Mouse (Mus musculus) activated CD4-positive, CD25-positive, alpha-beta regulatory T cell, adult 9 weeks (primary cell): ENCODE measurements around the gene Pold4. TPM values are rescaled to one million over a fixed set of nuclear protein-coding genes. Genes with fewer than 3 reads are reported as not detected.

ENCODE experiments used
- polyA plus RNA-seq: library from polyadenylated mRNA; unstranded; fragments of 100-300 nt; shearing (Covaris generic); gene quantifications from one replicate; pipeline ENCODE4 v1.2.1, GENCODE M21; 2017

Gene Pold4
- polyA plus RNA-seq = 138 TPM

DNA sequence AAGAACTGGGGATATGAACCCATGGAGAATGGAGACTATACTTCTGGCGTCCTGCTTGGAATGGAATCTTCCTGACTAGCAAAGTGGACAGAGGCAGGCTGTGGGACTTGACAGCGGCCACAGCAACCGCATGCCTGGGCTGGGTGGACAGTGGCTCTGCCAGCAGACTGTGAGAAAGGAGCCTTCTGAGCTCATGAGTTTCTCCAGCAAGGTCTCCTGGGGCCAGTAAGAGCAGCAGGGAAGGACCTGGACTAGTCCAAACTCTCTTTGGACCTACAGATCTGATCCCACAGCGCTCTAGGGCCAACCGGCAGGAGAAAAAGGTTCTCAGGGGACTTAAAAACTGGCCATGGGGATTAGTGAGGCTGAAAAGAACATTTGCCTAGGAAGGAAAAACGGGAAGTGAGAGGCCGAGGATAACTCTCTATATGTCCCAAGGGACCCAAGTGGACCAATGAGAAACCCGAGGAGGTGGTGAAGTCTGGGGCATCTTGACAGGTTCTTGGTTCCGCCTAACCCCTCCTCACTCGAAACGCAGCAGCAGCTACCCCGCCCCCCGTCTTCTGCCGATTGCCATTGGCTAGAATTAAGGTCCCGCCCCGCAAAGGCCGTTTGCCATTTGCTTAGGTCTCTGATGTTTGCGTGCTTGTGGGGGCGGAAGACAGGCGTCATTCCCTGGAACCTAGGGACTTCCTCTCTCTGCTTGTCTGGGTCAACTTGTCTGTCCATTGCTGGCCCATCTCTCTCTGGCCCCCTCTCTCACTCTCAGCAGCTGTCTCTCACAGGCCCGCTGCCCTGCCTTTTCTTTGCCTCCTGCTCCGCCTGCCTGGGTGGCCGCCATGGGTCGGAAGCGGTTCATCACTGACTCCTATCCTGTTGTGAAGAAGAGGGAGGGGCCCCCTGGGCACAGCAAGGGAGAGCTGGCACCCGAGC is at the start of gene Pold4:
Gene Pold4, plus strand, starts transcription at position 647 of the 933 bp plus-strand sequence.

DNA sequence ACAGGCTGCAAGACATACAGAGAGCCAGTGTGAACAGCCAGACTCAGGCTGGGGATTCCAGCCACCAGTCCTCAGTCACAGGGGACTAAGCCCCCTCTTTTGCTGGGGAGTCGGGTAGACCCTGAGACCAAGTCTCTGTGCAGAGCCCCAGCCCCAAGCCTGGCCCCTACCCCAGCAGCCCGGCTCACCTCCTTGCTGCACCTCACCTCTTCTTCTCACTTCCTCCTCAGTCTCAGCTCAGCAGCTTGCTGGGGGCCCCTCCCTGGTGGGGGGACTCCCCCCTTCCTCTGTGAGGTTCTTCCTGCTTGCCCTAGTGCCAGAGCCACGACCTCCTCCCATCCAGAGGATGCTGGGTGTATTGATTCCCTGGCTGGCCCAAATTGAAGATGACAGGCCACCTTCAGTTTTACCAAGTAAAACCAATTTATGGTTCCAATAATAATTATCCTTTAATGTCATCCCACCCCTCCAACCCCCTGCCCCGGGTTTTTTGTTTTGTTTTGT is 40.8 kb upstream of the Pold4 start, which contains the start of gene Tbc1d10c:
Gene Tbc1d10c, minus strand, starts transcription at position 454 of the 504 bp plus-strand sequence.

DNA sequence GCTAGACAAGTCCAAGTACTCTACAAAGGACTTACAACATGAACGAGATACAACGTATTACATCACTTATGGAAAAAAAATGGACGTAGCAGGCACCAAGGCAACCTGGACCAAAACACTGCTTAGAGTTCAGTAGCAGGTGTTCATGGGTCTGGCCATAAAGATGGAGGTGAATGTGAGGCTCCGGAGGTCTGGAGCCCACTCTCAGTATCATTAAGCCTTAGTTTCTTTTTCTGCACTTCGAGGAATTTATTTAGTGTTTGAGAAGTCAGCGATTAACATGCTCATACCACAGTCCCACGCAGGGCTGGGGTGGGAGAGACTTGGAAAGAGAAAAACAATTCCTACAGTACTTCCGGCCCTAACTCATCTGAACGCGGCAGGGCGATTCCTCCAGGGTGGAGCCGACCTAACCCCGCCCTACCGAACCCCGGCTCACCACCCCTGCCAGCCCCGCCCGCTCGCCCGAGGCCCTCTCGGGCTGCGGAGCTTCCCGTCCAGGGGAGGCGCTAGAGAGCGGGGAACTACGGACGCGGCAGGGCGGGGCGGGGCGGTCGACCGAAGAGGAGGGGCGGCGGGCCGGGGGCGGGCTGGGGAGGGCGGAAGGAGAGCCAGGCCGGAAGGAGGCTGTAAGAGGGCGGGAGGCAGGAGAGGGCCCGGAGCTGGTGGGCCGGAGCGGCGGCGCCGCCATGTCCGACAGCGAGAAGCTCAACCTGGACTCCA is 40.0 kb upstream of the Pold4 start, which contains the start of gene Ppp1ca:
Gene Ppp1ca, plus strand, starts transcription at position 538 of the 723 bp plus-strand sequence.

DNA sequence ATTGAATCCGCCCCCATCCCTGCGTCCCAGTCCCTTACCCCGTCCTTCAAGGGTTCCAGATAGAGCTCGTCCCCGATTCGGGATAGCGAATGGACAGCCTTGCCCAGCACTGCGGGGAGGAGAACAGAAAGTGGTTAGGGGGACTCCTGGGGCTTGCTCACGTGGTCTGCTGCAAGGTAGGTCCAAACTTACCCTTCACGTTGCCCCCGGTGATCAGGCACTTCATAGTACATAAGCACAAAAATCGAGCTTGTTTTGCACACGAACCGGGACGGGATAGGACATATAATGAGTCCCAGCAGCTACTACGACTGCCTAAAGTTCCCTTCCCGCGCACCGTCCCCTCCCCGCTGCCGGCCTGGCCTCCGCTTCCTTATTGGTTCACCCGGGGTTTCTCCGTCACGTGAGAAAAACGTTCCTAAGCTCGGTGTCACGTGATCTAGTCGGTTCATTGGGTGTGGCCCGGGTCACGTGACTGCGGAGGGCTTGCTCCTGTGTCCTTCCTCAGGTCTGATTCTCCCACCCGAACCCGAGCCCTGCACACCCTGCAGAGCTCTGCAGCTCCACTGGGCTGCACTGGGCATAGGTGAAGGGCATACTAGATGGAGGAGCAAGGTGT is 30.3 kb upstream of the Pold4 start, which contains the start of gene Rad9a:
Gene Rad9a, minus strand, starts transcription at position 372 of the 619 bp plus-strand sequence.

DNA sequence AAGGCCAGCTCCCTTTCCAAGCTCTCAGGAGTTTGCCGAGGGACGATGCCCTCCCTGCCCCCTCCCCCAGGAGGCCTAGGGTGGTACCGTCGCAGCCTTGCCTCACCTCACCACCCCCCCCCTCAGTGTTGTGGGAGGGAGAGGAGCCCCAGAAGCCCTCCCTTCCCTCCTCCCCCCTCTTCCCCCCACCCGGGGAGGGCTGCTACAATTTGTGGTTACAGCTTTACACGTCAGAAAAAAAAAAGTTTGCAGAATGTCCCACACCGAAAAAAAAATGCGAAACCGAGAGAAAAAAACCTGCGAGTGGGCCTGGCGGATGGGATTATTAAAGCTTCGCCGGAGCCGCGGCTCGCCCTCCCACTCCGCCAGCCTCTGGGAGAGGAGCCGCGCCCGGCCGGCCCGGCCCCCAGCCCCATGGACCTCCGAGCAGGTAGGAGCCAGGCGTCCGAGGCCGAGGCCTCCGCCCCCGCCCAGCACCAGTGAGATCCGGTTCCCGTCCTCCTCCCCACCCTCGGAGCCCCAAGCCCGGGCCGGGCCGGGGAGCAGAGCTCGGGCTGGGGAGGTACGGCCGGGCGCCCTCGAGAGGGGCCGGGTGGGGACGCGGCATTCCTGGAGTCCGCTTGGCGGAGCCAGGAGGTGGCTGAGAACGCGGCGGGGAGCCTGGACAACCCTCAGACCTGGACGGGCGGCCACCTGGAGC is 17.5 kb upstream of the Pold4 start, which contains the start of the genes Clcf1 and AC109138.7:
Gene Clcf1, plus strand, starts transcription at position 168 of the 700 bp plus-strand sequence.
Gene AC109138.7, plus strand, starts transcription at position 287 of the 700 bp plus-strand sequence.

DNA sequence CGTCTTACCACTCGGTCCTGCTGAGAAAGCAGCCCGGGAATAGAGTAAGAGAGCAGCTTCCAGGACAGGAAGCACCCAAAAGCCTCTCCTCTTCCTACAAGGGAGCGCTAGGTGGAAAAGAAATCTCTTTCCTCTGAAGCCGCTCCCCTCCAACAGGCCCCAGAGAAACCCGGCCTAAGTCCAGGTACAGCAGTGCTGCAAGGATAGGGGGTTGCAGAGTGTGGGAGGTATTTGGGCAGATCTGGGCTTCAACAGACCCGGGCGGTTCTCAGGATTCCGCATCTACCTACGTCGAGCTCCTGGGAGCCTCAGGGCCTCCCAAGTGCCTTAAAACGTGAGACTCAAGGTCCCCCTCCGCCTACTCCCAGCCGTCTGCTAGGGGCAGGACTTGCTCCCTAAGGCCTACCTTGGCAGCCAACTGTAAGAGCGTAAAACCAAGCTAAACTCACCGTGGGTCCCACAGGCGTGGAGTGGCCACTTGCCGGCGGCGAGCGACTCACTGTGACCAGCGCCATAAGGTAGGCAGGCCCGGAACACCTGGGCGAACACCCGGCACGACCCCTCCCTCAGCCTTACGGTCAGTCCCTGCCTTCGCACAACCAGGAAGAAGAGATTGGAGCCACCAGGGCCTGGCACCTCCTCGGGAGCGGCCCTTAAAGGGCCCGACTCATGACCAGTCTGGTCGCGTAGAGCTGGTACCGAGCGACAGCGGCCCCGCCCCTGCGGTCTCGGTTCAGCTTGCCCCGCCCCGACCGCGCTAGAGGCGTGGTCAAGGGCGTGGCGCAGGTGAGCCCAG is 37.1 kb downstream of the Pold4 start, which contains the start of gene Ssh3:
Gene Ssh3, minus strand, starts transcription at position 615 of the 796 bp plus-strand sequence.

DNA sequence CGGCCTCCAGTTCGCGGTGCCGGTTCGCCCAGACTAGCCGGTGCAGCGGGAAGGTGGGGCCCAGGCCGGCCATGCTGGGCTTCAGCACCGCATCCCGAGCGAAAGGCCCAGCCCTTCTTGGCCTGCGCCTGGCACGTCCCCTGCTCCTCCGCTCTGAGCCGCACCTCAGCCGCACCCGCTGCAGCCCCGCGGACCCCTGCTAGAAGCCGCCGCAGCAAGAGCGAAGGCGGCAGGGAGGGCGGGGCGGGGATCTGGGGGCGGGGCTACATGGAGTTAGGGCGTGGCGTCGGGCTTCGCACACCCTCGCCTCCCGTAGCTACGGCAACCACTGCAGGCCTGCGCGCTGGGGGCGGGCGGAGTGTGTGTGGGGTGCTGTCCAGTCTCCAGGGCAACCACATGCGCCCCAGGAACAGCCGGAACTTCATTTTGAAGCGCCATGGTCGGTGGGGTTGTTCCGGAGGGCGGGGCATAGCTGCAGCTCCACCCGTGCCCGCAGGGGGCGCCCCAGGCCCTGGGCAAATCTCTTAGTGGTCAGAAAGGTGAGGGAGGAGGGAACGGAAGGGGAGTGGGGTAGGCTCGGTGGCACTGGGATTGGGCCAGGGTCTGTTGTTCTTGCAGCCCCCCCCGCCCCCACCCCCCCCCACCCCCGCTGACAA is 51.3 kb downstream of the Pold4 start, which contains the start of gene Ankrd13d:
Gene Ankrd13d, minus strand, starts transcription at position 240 of the 656 bp plus-strand sequence.

Other genes starting within 250 kb of the Pold4 start
- 0.40 TPM for gene Acy3, start 245.3 kb upstream of the Pold4 start, polyA plus RNA-seq
- 0.16 TPM for gene Tbx10, start 239.1 kb upstream of the Pold4 start, polyA plus RNA-seq
- 8.7 TPM for gene Nudt8, start 231.3 kb upstream of the Pold4 start, polyA plus RNA-seq
- 1.8 TPM for gene Gm49405, start 231.3 kb upstream of the Pold4 start, polyA plus RNA-seq
- 1.7 TPM for gene Doc2g, start 228.6 kb upstream of the Pold4 start, polyA plus RNA-seq
- 155 TPM for gene Ndufv1, start 219.1 kb upstream of the Pold4 start, polyA plus RNA-seq
- 631 TPM for gene Gstp1, start 193.9 kb upstream of the Pold4 start, polyA plus RNA-seq
- gene Gstp2, start 185.9 kb upstream of the Pold4 start, polyA plus RNA-seq = 3.4 TPM
- 112 TPM for gene Gstp3, start 172.3 kb upstream of the Pold4 start, polyA plus RNA-seq
- not detected for gene Cabp2, start 150.3 kb upstream of the Pold4 start, polyA plus RNA-seq
- gene Cdk2ap2, start 134.7 kb upstream of the Pold4 start, polyA plus RNA-seq = 956 TPM
- gene Pitpnm1, start 131.9 kb upstream of the Pold4 start, polyA plus RNA-seq = 367 TPM
- gene Aip, start 106.0 kb upstream of the Pold4 start, polyA plus RNA-seq = 206 TPM
- 0.07 TPM for gene Gpr152, start 92.1 kb upstream of the Pold4 start, polyA plus RNA-seq
- gene Cabp4, start 87.9 kb upstream of the Pold4 start, polyA plus RNA-seq = 0.39 TPM
- 477 TPM for gene Coro1b, start 83.3 kb upstream of the Pold4 start, polyA plus RNA-seq
- 1,844 TPM for gene Ptprcap, start 78.3 kb upstream of the Pold4 start, polyA plus RNA-seq
- gene Rps6kb2, start 68.5 kb upstream of the Pold4 start, polyA plus RNA-seq = 49.2 TPM
- 6.9 TPM for gene Carns1, start 56.4 kb upstream of the Pold4 start, polyA plus RNA-seq
- 832 TPM for gene Tbc1d10c, start 40.6 kb upstream of the Pold4 start, polyA plus RNA-seq
- gene Ppp1ca, start 39.8 kb upstream of the Pold4 start, polyA plus RNA-seq = 1,230 TPM
- gene Rad9a, start 30.2 kb upstream of the Pold4 start, polyA plus RNA-seq = 81.5 TPM
- gene Clcf1, start 17.7 kb upstream of the Pold4 start, polyA plus RNA-seq = 24.8 TPM
- gene AC109138.7, start 17.5 kb upstream of the Pold4 start, polyA plus RNA-seq = not detected
- 1.1 TPM for gene Ssh3, start 37.3 kb downstream of the Pold4 start, polyA plus RNA-seq
- 5.1 TPM for gene Ankrd13d, start 51.2 kb downstream of the Pold4 start, polyA plus RNA-seq
- gene Grk2, start 74.3 kb downstream of the Pold4 start, polyA plus RNA-seq = 58.4 TPM
- 48.9 TPM for gene Kdm2a, start 166.4 kb downstream of the Pold4 start, polyA plus RNA-seq
- 5.5 TPM for gene Rhod, start 207.5 kb downstream of the Pold4 start, polyA plus RNA-seq
- gene Syt12, start 245.5 kb downstream of the Pold4 start, polyA plus RNA-seq = not detected